Mouse (Mus musculus): Measurements from ENCODE around the gene Atp2a2. TPM values are rescaled to one million over a fixed set of nuclear protein-coding genes. Genes with fewer than 3 reads are reported as not detected.
"Not testable (repeated sequence)": the region's sequence is repeated elsewhere in the genome, so short reads cannot be mapped to it uniquely, and the experiment has no call there.

The Atp2a2 gene
- total RNA-seq, 2 experiments from 2014 or later = 447 to 563 TPM

- DNase-seq (ENCODE audit: low spot score) = no peak
Observed at GRCm38 (mm10) chr5:122453188-122453587, 48.8 kb downstream of the Atp2a2 start.

GRCm38 (mm10) chr5:122452194-122452593 lies 49.8 kb downstream of the Atp2a2 start:
- DNase-seq (ENCODE audit: low spot score) = no peak

GRCm38 (mm10) chr5:122451324-122451723 lies 50.7 kb downstream of the Atp2a2 start:
- DNase-seq (ENCODE audit: low spot score) = no peak

DNA sequence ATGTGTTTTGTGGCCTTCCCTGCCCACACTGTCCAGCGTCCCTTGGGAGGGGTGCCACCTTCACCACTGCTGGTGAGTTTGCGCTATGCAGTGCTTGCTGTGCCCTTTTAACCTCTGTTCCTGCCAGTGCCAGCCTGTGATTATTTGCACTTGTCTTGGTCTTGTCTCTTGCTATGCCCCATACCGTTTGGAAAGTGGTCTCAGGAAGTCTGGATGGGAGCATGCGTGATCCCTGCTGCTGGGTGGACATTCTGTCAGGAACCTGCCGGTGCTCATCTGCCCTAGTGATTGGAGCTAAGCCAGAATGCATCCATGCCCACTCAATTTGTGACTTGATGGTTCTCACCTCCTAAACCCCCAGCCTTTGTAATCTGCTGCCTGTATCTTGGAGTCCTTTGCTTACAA lies 51.1 kb downstream of the Atp2a2 start:
- DNase-seq (ENCODE audit: low spot score) = no peak

- no peak for DNase-seq (ENCODE audit: low spot score)
Observed at GRCm38 (mm10) chr5:122449946-122450345, 52.1 kb downstream of the Atp2a2 start.

DNA sequence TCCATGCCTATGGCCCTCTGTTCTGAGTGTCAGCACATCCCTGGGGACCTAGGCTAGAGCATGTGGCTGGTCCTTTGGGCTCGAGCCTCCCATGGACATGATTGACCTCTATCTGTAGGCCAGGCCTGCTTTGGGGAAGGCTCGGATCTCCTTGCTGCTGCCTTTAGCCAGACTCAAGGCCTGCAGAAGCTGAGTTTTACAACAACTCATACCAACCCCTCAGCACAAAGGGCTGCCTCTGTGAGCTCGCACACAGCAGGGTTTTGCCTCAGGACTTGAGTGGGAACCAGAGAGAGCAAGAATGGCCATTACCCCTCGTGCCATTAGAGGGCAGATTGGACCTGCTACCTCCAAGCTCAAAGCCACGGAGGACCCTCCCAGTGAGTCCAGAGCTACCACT lies 53.2 kb downstream of the Atp2a2 start:
- DNase-seq (ENCODE audit: low spot score) = no peak

DNA sequence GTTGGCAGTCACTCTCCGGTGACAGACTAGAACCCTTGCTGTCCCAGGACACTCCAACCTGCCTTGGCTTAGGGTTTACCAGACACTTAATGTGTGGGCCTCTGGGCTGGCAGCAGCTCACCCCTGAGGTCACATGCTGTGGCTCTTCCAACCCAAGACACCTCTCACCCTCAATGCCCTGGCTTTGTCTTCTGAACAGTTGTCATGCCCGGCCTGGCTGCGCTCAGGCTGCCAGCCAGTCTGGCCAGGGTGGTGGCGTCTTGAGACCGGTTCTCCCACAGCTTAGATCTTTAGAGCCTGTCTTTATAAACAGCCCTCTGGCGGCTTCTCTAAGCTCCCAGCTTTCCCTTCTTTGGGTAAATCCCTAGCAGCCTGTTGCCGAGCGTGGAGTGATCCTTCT lies 54.2 kb downstream of the Atp2a2 start:
- DNase-seq (ENCODE audit: low spot score) = no peak

GRCm38 (mm10) chr5:122445051-122445610 lies 56.9 kb downstream of the Atp2a2 start:
- DNase-seq (ENCODE audit: low spot score) = no peak

DNA sequence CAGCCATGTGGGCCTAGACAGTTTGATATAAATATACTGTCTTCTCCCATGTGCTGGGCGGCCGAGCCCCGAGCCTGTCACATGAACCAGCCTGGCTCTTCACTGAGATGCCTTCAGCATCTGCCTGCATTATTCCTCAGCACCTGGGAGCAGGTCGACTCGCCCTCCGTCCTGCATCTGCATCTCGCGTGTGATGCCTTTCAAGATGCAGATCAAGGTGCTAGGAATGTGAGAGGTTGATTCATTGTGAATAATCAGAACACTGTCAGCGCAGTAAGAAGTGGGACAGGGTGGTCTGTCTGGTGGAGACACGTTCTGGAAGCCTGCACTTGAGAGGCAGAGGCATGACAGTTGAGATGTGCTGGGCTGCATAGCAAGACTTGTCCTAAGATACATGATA lies 57.5 kb downstream of the Atp2a2 start:
- no peak for DNase-seq (ENCODE audit: low spot score)

DNA sequence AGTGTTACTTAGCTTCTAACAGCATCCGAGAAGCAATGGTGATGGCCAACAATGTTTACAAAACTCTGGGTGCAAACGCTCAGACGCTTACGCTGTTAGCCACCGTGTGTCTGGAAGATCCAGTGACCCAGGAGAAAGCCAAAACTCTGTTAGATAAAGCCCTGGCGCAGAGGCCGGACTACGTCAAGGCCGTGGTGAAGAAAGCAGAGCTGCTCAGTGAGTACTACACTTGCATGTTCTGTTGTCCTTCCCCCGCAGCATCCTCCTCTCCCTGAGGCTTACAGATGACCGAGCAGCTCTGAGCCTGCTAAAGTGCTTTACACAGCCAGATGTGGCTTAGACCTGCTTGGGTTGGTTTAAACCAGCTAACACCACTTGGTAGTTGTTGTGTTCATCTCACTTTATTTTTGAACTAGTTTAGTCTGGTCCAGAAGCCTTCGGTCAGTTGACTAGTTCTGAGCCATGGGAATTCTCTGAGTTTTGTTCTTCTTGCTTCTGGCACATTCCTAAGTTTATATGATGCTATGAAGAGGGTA lies 61.9 kb downstream of the Atp2a2 start:
- no peak for DNase-seq (ENCODE audit: low spot score)

- peak; percentile 21 for DNase-seq (ENCODE audit: low spot score)
Observed at GRCm38 (mm10) chr5:122439400-122440094, 62.5 kb downstream of the Atp2a2 start.

DNA sequence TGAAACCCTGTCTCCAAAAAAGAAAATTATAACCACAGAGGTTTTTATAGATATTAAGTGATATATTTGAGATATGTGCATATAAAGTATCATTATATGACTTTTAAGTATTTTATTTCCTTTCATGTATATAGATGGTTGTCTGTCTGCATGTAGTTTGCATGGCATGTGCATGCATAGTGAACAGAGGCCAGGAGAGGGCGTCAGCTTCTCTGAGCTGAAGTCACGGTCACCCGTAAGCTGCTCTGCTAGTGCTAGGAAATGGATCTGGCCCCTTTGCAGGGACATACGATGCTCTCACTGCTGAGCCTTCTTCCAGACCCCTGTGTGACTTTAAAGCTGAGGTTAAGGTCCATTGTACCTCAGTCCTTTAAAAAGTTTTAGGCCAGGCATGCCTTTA lies 67.5 kb downstream of the Atp2a2 start:
- no peak for DNase-seq (ENCODE audit: low spot score)

GRCm38 (mm10) chr5:122431221-122431620 lies 70.8 kb downstream of the Atp2a2 start:
- no peak for DNase-seq (ENCODE audit: low spot score)

DNA sequence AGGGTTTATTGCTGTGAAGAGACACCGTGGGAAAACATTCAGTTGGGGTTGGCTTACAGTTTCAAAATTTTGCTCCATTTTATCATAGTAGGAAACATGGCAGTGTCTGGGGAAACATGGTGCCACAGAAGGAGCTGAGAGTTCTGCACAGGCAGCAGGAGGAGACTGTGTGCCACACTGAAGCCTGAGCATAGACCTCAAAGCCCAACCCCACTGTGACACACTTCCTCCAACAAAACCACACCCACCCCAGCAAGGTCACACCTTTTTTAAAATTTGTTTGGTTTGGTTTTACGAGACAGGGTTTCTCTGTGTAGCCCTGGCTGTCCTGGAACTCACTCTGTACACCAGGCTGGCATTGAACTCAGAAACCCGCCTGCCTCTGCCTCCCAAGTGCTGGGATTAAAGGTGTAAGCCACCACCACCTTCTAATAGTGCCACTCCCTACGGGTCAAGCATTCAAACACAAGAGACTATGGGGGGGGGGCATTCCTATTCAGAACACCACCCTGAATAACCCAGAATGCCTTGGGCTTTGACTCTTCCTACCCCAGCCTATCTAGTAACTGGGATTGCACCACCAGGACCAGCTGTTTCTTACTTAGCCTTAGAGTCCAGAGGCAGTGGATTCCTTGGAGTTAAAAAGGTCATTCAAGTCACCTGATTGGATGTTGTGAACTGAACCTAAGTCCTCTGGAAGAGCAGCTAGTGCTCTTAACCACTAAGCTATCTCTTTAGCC lies 71.8 kb downstream of the Atp2a2 start:
- no peak for DNase-seq (ENCODE audit: low spot score)

DNA sequence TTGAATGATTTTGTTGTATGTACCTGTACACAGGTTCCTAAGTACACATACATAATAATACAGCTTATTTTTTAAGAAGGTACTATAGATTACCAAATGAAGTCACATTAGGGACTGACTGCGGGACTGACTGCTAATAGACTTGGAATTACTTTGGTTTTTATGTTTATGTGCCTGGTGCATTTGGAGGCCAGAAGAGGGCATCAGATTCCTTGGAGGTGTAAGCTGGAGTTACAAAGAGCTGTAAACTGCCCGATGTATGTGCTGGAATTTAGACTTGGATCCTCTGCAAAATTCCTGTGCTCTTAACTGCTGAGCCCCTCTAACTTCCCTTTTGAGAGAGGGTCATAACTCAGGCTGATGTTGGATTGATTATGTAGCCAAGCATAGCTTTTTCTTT lies 76.5 kb downstream of the Atp2a2 start:
- no peak for DNase-seq (ENCODE audit: low spot score)

- DNase-seq (ENCODE audit: low spot score) = no peak
Observed at GRCm38 (mm10) chr5:122423083-122423482, 78.9 kb downstream of the Atp2a2 start.

DNA sequence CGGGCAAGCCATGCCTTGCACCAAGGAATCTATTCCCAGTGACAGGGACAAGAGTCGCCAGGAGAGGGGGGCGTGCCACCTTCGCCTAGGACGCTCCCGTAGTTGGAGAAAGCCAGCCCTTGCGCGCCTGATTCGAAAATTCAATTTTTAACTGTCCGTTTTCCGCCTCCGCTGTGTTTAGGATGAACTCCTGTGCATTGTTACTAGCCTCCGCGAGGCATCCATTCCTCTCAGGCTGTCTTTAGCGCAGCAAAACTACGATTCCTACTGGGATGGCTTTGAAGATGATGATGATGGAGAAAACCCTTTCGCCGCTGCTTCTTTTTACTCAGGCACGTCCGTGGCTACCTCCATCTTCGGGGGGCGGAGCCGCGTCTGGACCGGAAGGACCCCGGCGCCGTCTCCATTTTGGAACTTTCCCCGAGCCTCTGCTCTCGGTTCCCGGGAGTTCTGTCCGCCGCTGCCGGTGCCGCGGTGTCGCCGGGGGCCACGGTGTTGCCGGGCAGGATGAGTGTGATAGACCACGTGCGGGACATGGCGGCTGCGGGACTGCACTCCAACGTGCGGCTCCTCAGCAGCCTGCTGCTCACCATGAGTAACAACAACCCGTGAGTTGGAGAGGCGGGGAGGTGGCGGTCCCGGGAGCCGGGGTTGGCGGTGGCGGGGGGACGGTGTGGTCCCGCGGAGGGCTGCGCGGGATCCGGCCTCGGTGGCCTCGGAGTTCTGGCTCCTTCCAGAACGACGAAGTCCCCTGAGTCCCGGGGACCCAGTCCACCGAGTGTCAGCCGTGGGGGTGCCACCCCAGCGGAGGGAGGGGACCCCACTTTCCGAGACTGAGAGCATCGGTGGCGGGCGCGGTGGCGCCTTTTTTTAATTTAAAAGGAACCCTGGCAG lies 79.7 kb downstream of the Atp2a2 start:
- peak; percentile 92 for DNase-seq (ENCODE audit: low spot score)

DNA sequence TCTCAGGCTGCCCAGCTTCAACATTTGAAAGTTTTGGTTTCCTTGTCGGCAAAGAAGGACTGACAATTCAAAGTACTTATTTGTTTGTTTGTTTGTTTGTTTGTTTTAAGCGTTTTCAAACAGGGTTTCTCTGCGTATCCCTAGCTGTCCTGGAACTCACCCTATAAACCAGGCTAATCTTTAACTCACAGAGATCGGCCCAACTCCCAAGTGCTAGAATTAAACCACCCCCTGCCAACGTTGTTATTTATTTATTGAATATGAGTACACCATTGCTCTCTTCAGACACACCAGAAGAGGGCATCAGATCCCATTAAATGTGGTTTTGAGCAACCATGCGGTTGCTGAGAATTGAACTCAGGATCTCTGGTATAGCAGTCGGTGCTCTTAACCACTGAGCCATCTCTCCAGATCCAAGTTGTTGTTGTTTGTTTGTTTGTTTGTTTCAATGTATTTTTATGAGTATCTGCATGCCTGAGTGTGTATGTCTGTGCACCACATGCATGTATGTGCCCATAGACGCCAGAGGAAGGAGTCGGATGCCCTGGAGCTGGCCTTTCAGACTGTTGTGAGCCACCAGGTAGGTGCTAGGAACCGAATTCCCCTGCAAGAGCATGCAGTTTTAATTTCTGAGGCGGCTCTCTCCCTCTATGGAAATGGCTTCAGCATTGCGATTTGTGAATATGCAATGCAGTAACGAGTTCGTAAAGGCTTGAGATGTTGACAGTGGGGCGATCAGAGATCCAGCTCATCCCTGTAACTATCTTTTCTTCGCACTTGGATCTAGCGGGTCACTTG lies 80.6 kb downstream of the Atp2a2 start, which contains the start of gene Anapc7:
Gene Anapc7 (plus strand): TSS at position 423 of the 798 bp plus-strand sequence.
- no peak for DNase-seq (ENCODE audit: low spot score)

- not testable (repeated sequence) for DNase-seq (ENCODE audit: low spot score)
Observed at GRCm38 (mm10) chr5:122420676-122421075, 81.3 kb downstream of the Atp2a2 start.

DNA sequence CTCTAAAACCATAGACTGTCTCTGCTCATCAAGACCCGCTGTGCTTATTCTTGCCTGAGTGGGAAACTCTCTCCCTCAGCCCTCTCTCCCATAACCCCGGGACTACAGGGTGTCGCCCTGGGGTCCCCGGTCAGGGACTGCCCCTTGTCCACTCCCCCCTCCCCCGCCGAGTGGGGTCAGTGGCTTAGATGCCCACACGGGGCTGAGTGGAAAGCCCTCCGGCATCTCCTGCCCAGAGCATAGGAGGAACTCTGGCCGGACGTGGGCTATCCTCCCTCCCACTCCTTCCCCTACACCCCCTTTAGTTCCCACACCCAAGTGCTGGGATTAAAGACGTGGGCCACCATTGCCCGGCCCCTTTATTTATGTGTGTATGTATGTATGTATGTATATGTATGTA lies 86.6 kb downstream of the Atp2a2 start:
- no peak for DNase-seq (ENCODE audit: low spot score)

DNA sequence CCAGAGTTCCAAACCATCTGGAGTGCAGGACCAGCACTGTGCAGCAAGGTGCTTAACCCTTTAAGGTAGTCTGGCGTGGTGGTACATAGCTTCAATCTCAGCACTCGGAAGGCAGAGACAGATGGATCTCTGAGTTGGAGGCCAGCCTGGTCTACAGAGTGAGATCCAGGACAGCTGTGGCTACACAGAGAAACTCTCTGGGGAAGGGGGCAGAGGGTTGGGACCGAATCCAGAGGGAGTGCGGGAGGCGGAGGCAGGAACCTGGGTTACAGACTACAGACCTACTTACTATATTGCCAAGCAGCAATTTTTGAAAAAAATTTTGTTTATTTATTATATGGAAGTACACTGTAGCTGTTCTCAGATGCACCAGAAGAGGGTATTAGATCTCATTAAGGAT lies 87.7 kb downstream of the Atp2a2 start:
- no peak for DNase-seq (ENCODE audit: low spot score)
